Mouse (Mus musculus) small intestine, adult 2 months (tissue): ENCODE measurements at regions not wholly inside any gene's neighbourhood (a gene's known extent, or its start where the extent isn't known, plus 50 kb on each side); places are given as distances from the start of the nearest gene placed in this dataset.

ENCODE experiments used
- CTCF ChIP-seq: fragments of 200-500 bp; IDR thresholded peaks from 2 replicates; pipeline ENCODE4 v1.5.1; 2012; ENCODE audit warnings: low read depth, mild to moderate bottlenecking, control low read depth, inconsistent platforms, low read length, moderate library complexity, mixed read lengths; ENCODE audit not compliant: insufficient replicate concordance, insufficient read length; ENCODE audit errors: extremely low read depth
- POLR2A ChIP-seq: fragments of 200-500 bp; IDR thresholded peaks from 2 replicates; pipeline ENCODE4 v1.6.1; 2012; ENCODE audit warnings: low read depth, mild to moderate bottlenecking, control low read depth, inconsistent platforms, low read length, moderate library complexity

GRCm38 (mm10) chr13:97704541-97704940 is 55.9 kb downstream of the Gm10260 start:
- no peak for TF ChIP-seq POLR2A
- no peak for TF ChIP-seq CTCF
